Mouse (Mus musculus) CH12.LX (cell line): ENCODE results near the gene Mrpl16. TPM values are rescaled to one million over a fixed set of nuclear protein-coding genes. Genes with fewer than 3 reads are reported as not detected.

Experiments
- DNase-seq: peaks from one replicate; pipeline ENCODE4 v3.0.0-alpha.2; 2013; ENCODE audit errors: extremely low read depth
- H3K27ac ChIP-seq: 2 replicates; pipeline ENCODE4 v1.5.1; 2012; ENCODE audit warnings: low read depth, mild to moderate bottlenecking, control low read depth, moderate library complexity; ENCODE audit not compliant: insufficient read depth
- H3K27me3 ChIP-seq: replicated peaks from 2 replicates; pipeline ENCODE3; 2012; ENCODE audit warnings: inconsistent platforms
- H3K36me3 ChIP-seq, 2 experiments: replicated peaks in 1 of 2; 2 replicates each; pipeline versions ENCODE3 to v1.6.1; 2012; ENCODE audit warnings: inconsistent platforms in 1 of 2, low read length in 1 of 2, mild to moderate bottlenecking in 1 of 2, mixed read lengths in 1 of 2, moderate library complexity in 1 of 2; ENCODE audit not compliant: control insufficient read depth in 1 of 2, insufficient read depth in 1 of 2
- H3K4me1 ChIP-seq, 2 experiments: 2 replicates each; pipeline ENCODE4 v1.6.1; 2012; ENCODE audit warnings: inconsistent platforms in 1 of 2, moderate library complexity in 1 of 2; ENCODE audit not compliant: insufficient read depth in 2 of 2, control insufficient read depth in 1 of 2
- H3K4me2 ChIP-seq: 2 replicates; pipeline ENCODE4 v1.6.1; 2012; ENCODE audit warnings: low read depth, mild to moderate bottlenecking, control low read depth; ENCODE audit not compliant: poor library complexity, insufficient read depth, severe bottlenecking
- H3K4me3 ChIP-seq, 3 experiments: fragments of 150-350 bp in 1 of 3; sonication (generic) in 1 of 3; replicated peaks in 1 of 3; 2 replicates each; pipeline versions ENCODE3 to v1.5.1; 2011 to 2012; ENCODE audit warnings: low read depth in 2 of 3, low read length in 2 of 3, mild to moderate bottlenecking in 2 of 3, moderate library complexity in 2 of 3, control low read depth in 1 of 3, improper control_type of control experiment in 1 of 3, inconsistent platforms in 1 of 3, mixed read lengths in 1 of 3; ENCODE audit not compliant: poor library complexity in 1 of 3
- H3K79me2 ChIP-seq: replicated peaks from 2 replicates; pipeline ENCODE4 v1.6.1; 2012; ENCODE audit warnings: mild to moderate bottlenecking, moderate library complexity; ENCODE audit not compliant: control insufficient read depth, poor library complexity, insufficient read depth, severe bottlenecking; ENCODE audit errors: extremely low read depth
- H3K9ac ChIP-seq: 2 replicates; pipeline ENCODE4 v1.6.1; 2012; ENCODE audit warnings: low read depth, mild to moderate bottlenecking, control low read depth, moderate library complexity; ENCODE audit not compliant: insufficient read depth
- H3K9me3 ChIP-seq: replicated peaks from 2 replicates; pipeline ENCODE3; 2012; ENCODE audit warnings: low read length, inconsistent platforms, mixed read lengths
- E2F4 ChIP-seq: IDR thresholded peaks from 2 replicates; pipeline ENCODE4 v1.6.1; 2011; ENCODE audit warnings: low read depth, low read length, improper control_type of control experiment; ENCODE audit not compliant: insufficient replicate concordance
- ELF1 ChIP-seq: IDR thresholded peaks from 2 replicates; pipeline ENCODE4 v1.6.1; 2014; ENCODE audit warnings: low read depth, mild to moderate bottlenecking, inconsistent platforms, low read length, improper control_type of control experiment
- EP300 ChIP-seq: IDR thresholded peaks from 2 replicates; pipeline ENCODE4 v1.6.1; 2011; ENCODE audit warnings: low read length, improper control_type of control experiment
- JUN ChIP-seq: IDR thresholded peaks from 2 replicates; pipeline ENCODE4 v1.6.1; 2011; ENCODE audit warnings: low read depth, mild to moderate bottlenecking, low read length, improper control_type of control experiment, moderate library complexity; ENCODE audit not compliant: insufficient read depth
- KAT2A ChIP-seq: IDR thresholded peaks from 2 replicates; pipeline ENCODE4 v1.6.1; 2012; ENCODE audit warnings: low read length, improper control_type of control experiment, inconsistent platforms; ENCODE audit not compliant: insufficient replicate concordance
- MAFK ChIP-seq: IDR thresholded peaks from 2 replicates; pipeline ENCODE4 v1.6.1; 2011; ENCODE audit warnings: low read length, improper control_type of control experiment; ENCODE audit not compliant: insufficient replicate concordance
- MAX ChIP-seq: IDR thresholded peaks from 2 replicates; pipeline ENCODE4 v1.6.1; 2011; ENCODE audit warnings: low read length, improper control_type of control experiment
- MAZ ChIP-seq: IDR thresholded peaks from 2 replicates; pipeline ENCODE4 v1.6.1; 2012; ENCODE audit warnings: low read depth, mild to moderate bottlenecking, inconsistent platforms, low read length, improper control_type of control experiment, moderate library complexity
- MEF2A ChIP-seq: IDR thresholded peaks from 2 replicates; pipeline ENCODE4 v1.6.1; 2014; ENCODE audit warnings: low read depth, mild to moderate bottlenecking, inconsistent platforms, low read length, improper control_type of control experiment, borderline replicate concordance
- NRF1 ChIP-seq: IDR thresholded peaks from 2 replicates; pipeline ENCODE4 v1.6.1; 2014; ENCODE audit warnings: low read depth, mild to moderate bottlenecking, inconsistent platforms, low read length, improper control_type of control experiment, moderate library complexity
- PAX5 ChIP-seq: IDR thresholded peaks from 2 replicates; pipeline ENCODE4 v1.6.1; 2012; ENCODE audit warnings: low read length, inconsistent platforms, mixed read lengths
- POLR2A ChIP-seq: IDR thresholded peaks from 2 replicates; pipeline ENCODE4 v1.6.1; 2011; ENCODE audit warnings: low read depth, mild to moderate bottlenecking, improper control_type of control experiment, low read length
- POLR2AphosphoS2 ChIP-seq: IDR thresholded peaks from 2 replicates; pipeline ENCODE4 v1.6.1; 2011; ENCODE audit warnings: low read depth, low read length, improper control_type of control experiment
- RAD21 ChIP-seq: IDR thresholded peaks from 2 replicates; pipeline ENCODE4 v1.6.1; 2011; ENCODE audit warnings: low read depth, mild to moderate bottlenecking, low read length, improper control_type of control experiment, moderate library complexity
- SIN3A ChIP-seq: IDR thresholded peaks from 2 replicates; pipeline ENCODE4 v1.6.1; 2012; ENCODE audit warnings: low read length, improper control_type of control experiment, inconsistent platforms
- TBP ChIP-seq: conservative IDR thresholded peaks from 2 replicates; pipeline ENCODE4 v1.6.1; 2011; ENCODE audit warnings: low read depth, low read length, improper control_type of control experiment
- TCF12 ChIP-seq: IDR thresholded peaks from 2 replicates; pipeline ENCODE4 v1.6.1; 2014; ENCODE audit warnings: low read depth, mild to moderate bottlenecking, inconsistent platforms, low read length, improper control_type of control experiment
- USF2 ChIP-seq: conservative IDR thresholded peaks from 2 replicates; pipeline ENCODE4 v1.6.1; 2011; ENCODE audit warnings: low read depth, low read length, improper control_type of control experiment
- ZC3H11A ChIP-seq: IDR thresholded peaks from 2 replicates; pipeline ENCODE4 v1.6.1; 2012; ENCODE audit warnings: low read depth, mild to moderate bottlenecking, inconsistent platforms, low read length, improper control_type of control experiment
- ZMIZ1 ChIP-seq: IDR thresholded peaks from 2 replicates; pipeline ENCODE4 v1.6.1; 2012; ENCODE audit warnings: low read depth, mild to moderate bottlenecking, inconsistent platforms, low read length, improper control_type of control experiment
- dilution Hi-C: fragments of 300-500 bp; cut with MboI; formaldehyde crosslinking; loops from 2 replicates; pipeline ENCODE4 v1.14.3; 2020; ENCODE audit warnings: low sequenced_read_pairs; ENCODE audit not compliant: extremely low pct_unique_long_range_greater_than_20kb, extremely low pct_ligation_motif_present
- in situ Hi-C: fragments of 300-500 bp; cut with MboI; formaldehyde crosslinking; loops from 3 replicates; pipeline ENCODE4 v1.14.3; 2019; ENCODE audit warnings: low sequenced_read_pairs, low pct_ligation_motif_present, low pct_unique_long_range_greater_than_20kb, mixed read lengths
- polyA plus RNA-seq: library from polyadenylated mRNA; unstranded; fragments of >175 nt; gene quantifications from 2 replicates; pipeline ENCODE4 v1.2.1, GENCODE M21; 2012; ENCODE audit warnings: low read depth; ENCODE audit not compliant: insufficient read length
- total RNA-seq, 2 experiments: library from RNA; depleted of rRNA; stranded (reverse); fragments of 300-350 nt in 1 of 2; fragments of >200 nt in 1 of 2; gene quantifications; 2 replicates each; pipeline ENCODE4 v1.2.3; 2012 to 2014

Mrpl16 gene
- total and polyA plus RNA-seq, 3 experiments, result 61.8 to 77.3 (median 72.8) TPM

DNA sequence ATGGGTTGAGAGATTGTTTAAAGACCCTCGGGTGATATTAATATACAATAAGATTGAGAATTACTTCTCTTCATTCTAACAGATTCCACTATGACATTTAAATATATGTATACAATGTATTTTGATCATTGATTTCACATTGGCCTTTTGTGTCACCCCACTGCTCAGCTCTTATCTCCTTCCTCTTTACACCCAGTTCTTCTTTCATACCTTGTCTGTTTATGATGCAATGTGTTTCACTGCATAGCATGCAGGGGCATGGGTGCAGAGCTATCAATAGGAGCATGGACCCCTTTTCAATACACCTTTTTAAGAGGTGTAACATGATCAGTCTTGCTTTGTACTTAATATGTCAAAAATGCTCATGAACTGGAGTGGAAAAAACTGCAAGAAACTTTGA, 39.9 kb upstream of the Mrpl16 start:
- no peaks in the 10 kb centered on the region for H3K36me3 ChIP-seq
- in situ Hi-C loops (no loop called here), dilution Hi-C loops (no loop called here)
- H3K4me2 ChIP-seq, result no peak overlapping the region; the same call in 1 of the 2 replicates
- H3K27me3 ChIP-seq, result no peaks in the 10 kb centered on the region
- DNase-seq, result no peak
- no peaks in the 10 kb centered on the region for H3K79me2 ChIP-seq
- H3K9me3 ChIP-seq, result no peaks in the 10 kb centered on the region
- no peak overlapping the region for H3K4me3 ChIP-seq
- no peaks in the 10 kb centered on the region for H3K4me1 ChIP-seq
- H3K9ac ChIP-seq, result no peak overlapping the region
- no peak overlapping the region for H3K27ac ChIP-seq
- TF ChIP-seq TBP (no peak), MAX (no peak), ZMIZ1 (no peak), JUN (no peak), ZC3H11A (no peak), PAX5 (no peak), POLR2A (no peak), MAFK (no peak), RAD21 (no peak), POLR2AphosphoS2 (no peak), KAT2A (no peak), USF2 (no peak), E2F4 (no peak), MAZ (no peak), ELF1 (no peak), NRF1 (no peak), EP300 (no peak), SIN3A (no peak)

DNA sequence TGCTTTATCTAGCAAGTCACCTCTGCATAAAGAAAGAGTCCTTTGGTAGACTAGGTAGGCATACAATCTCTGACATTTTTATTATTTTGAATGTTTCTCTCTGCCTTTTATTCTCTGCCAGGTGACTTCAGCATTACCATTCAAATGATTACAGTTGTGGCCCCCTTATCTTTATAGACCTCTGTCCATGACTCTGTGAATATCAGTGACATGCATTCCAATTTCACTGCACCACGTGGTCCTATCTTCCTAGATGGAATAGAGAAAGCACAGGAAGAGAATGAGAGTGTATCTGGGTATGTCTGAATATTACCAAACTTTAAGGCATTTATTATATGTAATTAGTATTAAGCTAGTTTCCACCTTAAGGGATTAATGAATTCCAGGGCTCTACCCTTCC, 33.7 kb upstream of the Mrpl16 start:
- H3K4me1 ChIP-seq, result no peaks in the 10 kb centered on the region
- no peaks in the 10 kb centered on the region for H3K36me3 ChIP-seq
- no peak for TF ChIP-seq MAFK
- no peak for TF ChIP-seq TCF12
- TF ChIP-seq PAX5, result no peak
- TF ChIP-seq MEF2A, result no peak
- TF ChIP-seq MAX, result no peak
- H3K9me3 ChIP-seq, result no peaks in the 10 kb centered on the region
- H3K4me2 ChIP-seq, result no peak overlapping the region
- no peak overlapping the region for H3K27ac ChIP-seq
- in situ Hi-C loops (no loop called here), dilution Hi-C loops (no loop called here)
- no peak overlapping the region for H3K9ac ChIP-seq
- H3K27me3 ChIP-seq, result no peaks in the 10 kb centered on the region
- no peak overlapping the region for H3K4me3 ChIP-seq
- no peaks in the 10 kb centered on the region for H3K79me2 ChIP-seq
- DNase-seq, result no peak
